Comparison of ENCODE assay signal across 31 mouse cellular contexts in the genomic region with DNA sequence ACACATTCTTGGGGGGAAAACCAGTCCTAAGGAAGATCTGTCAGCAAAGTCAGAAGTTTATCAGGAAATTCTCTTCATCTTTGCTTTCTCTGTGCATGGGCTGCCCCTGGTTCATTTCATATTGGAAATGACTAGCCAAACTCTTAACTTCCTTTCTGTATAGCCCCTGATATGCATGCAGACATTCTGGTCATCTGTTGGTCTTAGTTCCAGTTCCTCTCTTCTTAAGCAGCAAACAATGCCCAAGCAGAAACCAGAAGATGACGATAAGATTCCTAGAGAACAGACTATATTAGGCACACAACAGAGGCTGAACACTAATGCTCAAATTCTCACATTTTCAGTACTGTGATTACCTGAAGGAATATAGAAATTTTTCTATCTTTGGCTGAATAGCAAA.
"Had no signal": no experiment of that assay in that cellular context is flagged by ENCODE, and none has a peak within 500 bp of the region (broad histone marks: within the 10 kb centered on the region; RNA-seq: fewer than 3 reads in every experiment).

No protein-coding gene starts in this region.

- H3K4me2 ChIP-seq: heart, embryonic 11.5 days; heart, embryonic 12.5 days; heart, embryonic 13.5 days; heart, embryonic 15.5 days; hindbrain, embryonic 12.5 days; hindbrain, embryonic 13.5 days; hindbrain, embryonic 14.5 days; hindbrain, embryonic 15.5 days; intestine, embryonic 15.5 days; kidney, embryonic 15.5 days had no signal

- H3K36me3 ChIP-seq: heart, embryonic 12.5 days; heart, embryonic 13.5 days; heart, embryonic 15.5 days; hindbrain, embryonic 10.5 days; hindbrain, embryonic 12.5 days; hindbrain, embryonic 13.5 days; hindbrain, embryonic 15.5 days; intestine, embryonic 15.5 days; kidney, embryonic 15.5 days had no signal

- H3K4me3 ChIP-seq: heart, embryonic 12.5 days; heart, embryonic 13.5 days; heart, embryonic 15.5 days; hindbrain, embryonic 10.5 days; hindbrain, embryonic 12.5 days; hindbrain, embryonic 13.5 days; hindbrain, embryonic 15.5 days; intestine, embryonic 15.5 days; kidney, embryonic 15.5 days; layer of hippocampus, adult 2 months; left cerebral cortex, adult 2 months had no signal

- H3K9ac ChIP-seq: heart, embryonic 12.5 days; heart, embryonic 13.5 days; heart, embryonic 15.5 days; hindbrain, embryonic 12.5 days; hindbrain, embryonic 13.5 days; hindbrain, embryonic 14.5 days; hindbrain, embryonic 15.5 days; intestine, embryonic 15.5 days; kidney, embryonic 15.5 days had no signal

- H3K27ac ChIP-seq: heart, embryonic 13.5 days; heart, embryonic 15.5 days; hindbrain, embryonic 10.5 days; hindbrain, embryonic 12.5 days; hindbrain, embryonic 13.5 days; hindbrain, embryonic 14.5 days; hindbrain, embryonic 15.5 days; hindbrain, postnatal 0 days; intestine, embryonic 15.5 days; kidney, embryonic 15.5 days; kidney, postnatal 0 days; layer of hippocampus, adult 2 months; left cerebral cortex, adult 2 months had no signal

- H3K4me1 ChIP-seq: heart, embryonic 12.5 days; heart, embryonic 13.5 days; heart, embryonic 15.5 days; hindbrain, embryonic 10.5 days; hindbrain, embryonic 12.5 days; hindbrain, embryonic 13.5 days; hindbrain, embryonic 15.5 days; intestine, embryonic 15.5 days; kidney, embryonic 15.5 days had no signal

- H3K27me3 ChIP-seq: heart, embryonic 12.5 days; heart, embryonic 13.5 days; heart, embryonic 15.5 days; hindbrain, embryonic 12.5 days; hindbrain, embryonic 13.5 days; hindbrain, embryonic 15.5 days; intestine, embryonic 15.5 days; kidney, embryonic 15.5 days had no signal

- DNase-seq: heart, postnatal 10 days; heart, postnatal 14 days; heart, postnatal 36 days; heart, postnatal 4 days; kidney, adult 11 months; kidney, adult 18-20 months; kidney, adult 2 months; kidney, adult 8-10 months; kidney, adult 9 months; kidney, postnatal 10 days; kidney, postnatal 14 days; kidney, postnatal 25 days; kidney, postnatal 36 days; kidney, postnatal 4 days; layer of hippocampus, adult 9-11 months; layer of hippocampus, postnatal 36 days had no signal

- H3K9me3 ChIP-seq: heart, embryonic 12.5 days; heart, embryonic 13.5 days; heart, embryonic 15.5 days; hindbrain, embryonic 10.5 days; hindbrain, embryonic 12.5 days; hindbrain, embryonic 13.5 days; hindbrain, embryonic 15.5 days; intestine, embryonic 15.5 days; kidney, embryonic 15.5 days had no signal
